Mouse (Mus musculus): Measurements from ENCODE around the gene Mtrr.
"Not testable (repeated sequence)": the region's sequence is repeated elsewhere in the genome, so short reads cannot be mapped to it uniquely, and the experiment has no call there.

Gene Mtrr

DNA sequence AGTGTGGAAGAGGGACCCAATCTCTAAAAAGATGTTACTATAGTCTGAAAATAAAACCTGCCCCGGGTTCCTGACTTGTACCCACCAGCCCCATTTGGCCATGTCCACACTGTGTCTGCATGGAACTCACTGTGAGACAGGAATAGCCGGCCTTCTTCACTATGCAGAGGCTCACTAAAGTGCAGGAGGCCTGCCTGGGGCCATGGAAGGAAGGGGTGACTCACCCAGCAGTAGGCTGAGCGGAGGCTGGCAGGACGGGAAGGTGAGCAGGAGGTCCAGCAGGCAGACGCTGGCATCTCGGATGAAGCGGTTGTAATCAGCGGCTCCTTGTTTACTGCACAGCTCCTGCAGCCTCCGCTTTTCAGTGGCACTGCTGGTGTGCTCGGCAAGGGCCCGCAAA, 13.4 kb downstream of the Mtrr start:
- DNase-seq (ENCODE audit: low spot score in 2 of 2): no peak

- no peak for DNase-seq (ENCODE audit: low spot score in 2 of 2)
Measured at GRCm38 (mm10) chr13:68568110-68568509, 13.8 kb downstream of the Mtrr start.

GRCm38 (mm10) chr13:68553391-68553790, 28.6 kb downstream of the Mtrr start:
- not testable (repeated sequence) for DNase-seq (ENCODE audit: low spot score in 2 of 2)

All from frontal cortex, postnatal 25 days (tissue).